Mouse (Mus musculus): ENCODE data around the gene Gucy1b2.

- TF ChIP-seq CTCF (IDR thresholded peaks at IDR 0.05) (no peak), EP300 (IDR thresholded peaks at IDR 0.05) (no peak)
These were observed 92.3 kb downstream of the Gucy1b2 start for GRCm38 (mm10) chr14:62363774-62364173.

Measured in lung, postnatal 0 days (tissue).